Mouse (Mus musculus) E14TG2a.4 (cell line): Measurements from ENCODE around the gene Zfp595.
"Not testable (repeated sequence)": the region's sequence is repeated elsewhere in the genome, so short reads cannot be mapped to it uniquely, and the experiment has no call there.

ENCODE experiments used
- H3K27me3 ChIP-seq: 2 replicates; pipeline ENCODE4 v1.6.1; 2014; ENCODE audit warnings: low read length, control low read depth; ENCODE audit not compliant: insufficient read depth
- H3K36me3 ChIP-seq: 2 replicates; pipeline ENCODE4 v1.6.1; 2014; ENCODE audit warnings: low read length, control low read depth; ENCODE audit not compliant: insufficient read depth
- H3K4me1 ChIP-seq: replicated peaks from 2 replicates; pipeline ENCODE4 v1.6.1; 2014; ENCODE audit warnings: low read depth, low read length, control low read depth
- H3K4me3 ChIP-seq: replicated peaks from 2 replicates; pipeline ENCODE4 v1.5.1; 2014; ENCODE audit warnings: mild to moderate bottlenecking, low read length
- H3K9me3 ChIP-seq: 2 replicates; pipeline ENCODE4 v1.6.1; 2014; ENCODE audit warnings: low read length, control low read depth
- CTCF ChIP-seq: conservative IDR thresholded peaks from 2 replicates; pipeline ENCODE4 v1.5.1; 2014; ENCODE audit warnings: low read length
- NANOG ChIP-seq: IDR thresholded peaks from 2 replicates; pipeline ENCODE4 v1.6.1; 2014; ENCODE audit warnings: borderline replicate concordance, low read length, mixed read lengths
- POU5F1 ChIP-seq: IDR thresholded peaks from 2 replicates; pipeline ENCODE4 v1.6.1; 2014; ENCODE audit warnings: low read length, borderline replicate concordance

The Zfp595 gene

DNA sequence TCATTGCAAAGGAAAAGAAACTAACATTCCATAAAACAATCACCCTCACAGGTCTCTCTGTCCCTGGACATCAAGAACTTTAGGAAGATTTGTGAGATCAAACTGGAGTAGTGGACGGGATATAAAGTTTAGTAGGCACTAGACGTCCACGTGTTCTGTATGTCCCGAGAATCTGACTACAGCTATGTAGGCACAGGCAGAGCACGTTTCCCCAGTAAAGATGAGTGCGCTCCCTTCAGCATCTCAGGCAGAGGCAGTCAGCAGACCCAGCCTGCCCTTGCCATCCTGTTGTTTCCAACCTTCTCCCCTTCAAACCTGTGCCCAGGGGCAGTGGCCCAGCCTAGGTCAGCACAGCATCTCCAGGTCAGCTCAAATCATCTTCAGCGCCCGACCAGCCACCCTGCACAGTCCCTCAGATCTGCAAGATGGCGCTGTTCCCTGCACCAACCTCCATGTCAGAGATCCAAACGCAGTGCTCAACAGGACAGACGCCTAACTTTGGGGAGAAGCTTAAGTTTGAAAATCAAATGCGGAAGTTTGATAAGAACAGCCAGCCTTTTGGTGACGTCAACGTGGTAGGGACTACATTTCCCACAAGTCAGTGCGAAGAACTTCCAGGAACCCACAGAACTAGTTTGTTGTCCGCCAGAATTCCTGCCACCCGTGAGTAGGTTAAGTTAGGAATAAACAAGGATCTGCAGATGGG lies at the start of gene Zfp595:
Gene Zfp595, minus strand, starts transcription at position 552 of the 706 bp plus-strand sequence.
- TF ChIP-seq NANOG = no peak
- peak; percentile 47 for TF ChIP-seq CTCF
- TF ChIP-seq POU5F1 = no peak
- Histone ChIP-seq H3K4me3 (peak within 1 kb of the TSS; percentile 71), H3K9me3 (no peaks in the 10 kb centered on the region), H3K27me3 (peaks cover 5% of the 10 kb centered on the region; the same call in 1 of the 2 replicates), H3K4me1 (peaks cover 12% of the 10 kb centered on the region), H3K36me3 (no peaks in the 10 kb centered on the region)

DNA sequence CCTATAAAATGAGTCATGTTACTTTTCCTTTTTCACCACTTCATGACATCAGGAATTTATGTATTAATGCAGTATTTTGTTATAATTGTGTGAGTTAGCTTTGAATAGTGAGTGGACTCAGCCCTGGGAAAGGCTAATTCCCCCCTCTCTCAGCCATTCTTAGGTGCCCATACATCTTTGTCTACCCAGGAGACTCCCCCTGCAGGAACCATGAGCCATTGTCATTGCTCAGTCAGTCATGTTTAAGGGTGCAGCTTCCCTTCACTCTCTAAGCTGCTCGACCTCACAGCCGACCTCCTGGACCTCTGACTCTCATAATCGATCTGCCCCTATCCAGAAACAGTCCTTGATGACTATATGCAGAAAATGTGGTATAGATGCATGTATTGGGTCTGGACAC lies 43.9 kb upstream of the Zfp595 start:
- not testable (repeated sequence) for H3K4me3 ChIP-seq, H3K4me1 ChIP-seq, H3K9me3 ChIP-seq, H3K36me3 ChIP-seq, H3K27me3 ChIP-seq

DNA sequence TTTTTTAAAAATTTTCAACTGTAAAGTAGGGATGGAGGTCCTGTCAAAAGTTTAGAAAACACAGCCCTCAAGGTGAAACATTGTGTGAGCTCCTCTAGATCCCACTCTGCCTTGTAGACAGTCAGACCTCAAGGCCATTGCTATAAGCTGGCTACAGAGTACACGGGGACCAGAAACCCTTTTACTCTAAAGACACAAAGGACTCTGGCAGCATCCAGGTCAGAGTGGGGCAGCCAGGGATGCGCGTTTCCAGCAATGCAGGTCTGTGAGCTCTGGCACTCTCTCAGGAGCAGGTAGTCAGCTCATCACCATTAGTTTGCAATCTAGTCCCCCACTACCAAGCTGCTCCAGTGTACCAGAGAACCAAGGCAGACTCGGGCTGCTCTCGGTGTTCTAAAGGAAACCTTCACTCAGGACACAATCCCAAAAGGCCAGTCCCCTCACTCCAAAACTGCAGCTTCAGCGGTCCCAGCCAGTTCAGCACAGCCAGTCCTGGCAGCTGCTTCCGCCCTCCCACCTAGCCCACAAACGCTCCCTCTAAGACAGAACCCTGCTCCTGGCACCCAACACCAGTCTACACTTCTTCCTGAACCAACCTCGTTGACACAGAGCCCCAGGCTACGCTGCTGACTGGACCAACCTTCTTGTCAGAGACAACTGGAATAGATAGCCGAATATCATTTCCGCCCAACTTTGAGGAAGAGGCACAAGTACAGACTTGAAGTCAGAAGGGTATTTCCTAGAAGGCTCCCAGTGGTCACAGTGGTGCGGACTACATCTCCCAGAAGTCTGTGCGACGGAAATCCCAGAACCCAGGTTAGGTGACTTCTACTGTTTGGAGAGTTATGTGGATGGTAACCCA lies 42.9 kb upstream of the Zfp595 start, which contains the start of the genes Gm28041 and Zfp456:
Gene Gm28041, minus strand, starts transcription at position 684 of the 862 bp plus-strand sequence.
Gene Zfp456, minus strand, starts transcription at position 761 of the 862 bp plus-strand sequence.
- not testable (repeated sequence) for H3K27me3 ChIP-seq, H3K36me3 ChIP-seq, H3K4me1 ChIP-seq, H3K9me3 ChIP-seq
- peak within 1 kb of the TSS; percentile 68 for H3K4me3 ChIP-seq

DNA sequence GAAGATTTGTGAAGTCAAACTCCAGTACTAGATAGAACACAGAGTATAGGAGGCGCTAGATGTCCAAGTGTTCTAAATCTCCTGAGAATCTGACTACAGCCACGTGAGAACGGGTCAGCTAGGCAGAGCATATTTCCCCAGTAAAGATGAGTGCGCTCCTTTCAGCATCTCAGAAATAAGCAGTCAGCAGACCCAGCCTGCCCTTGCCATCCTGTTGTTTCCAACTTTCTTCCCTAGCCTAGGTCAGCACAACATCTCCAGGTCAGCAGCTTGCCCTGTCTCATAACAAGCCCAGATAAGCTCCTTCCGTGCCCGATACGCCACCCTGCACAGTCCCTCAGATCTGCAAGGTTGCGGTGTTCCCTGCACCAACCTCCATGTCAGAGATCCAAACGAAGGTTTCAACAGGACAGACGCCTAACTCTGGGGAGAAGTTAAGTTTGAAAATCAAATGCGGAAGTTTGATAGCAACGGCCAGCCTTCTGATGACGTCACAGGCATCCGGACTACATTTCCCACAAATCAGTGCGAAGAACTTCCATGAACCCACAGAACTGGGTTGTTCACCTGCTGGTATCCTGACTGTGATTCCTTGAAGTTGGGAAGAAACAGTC lies 27.9 kb upstream of the Zfp595 start, which contains the start of the genes Gm28044 and Zfp953:
Gene Gm28044, minus strand, starts transcription at position 406 of the 614 bp plus-strand sequence.
Gene Zfp953, minus strand, starts transcription at position 475 of the 614 bp plus-strand sequence.
- Histone ChIP-seq H3K27me3 (no peaks in the 10 kb centered on the region), H3K4me3 (peak within 1 kb of the TSS; percentile 90), H3K36me3 (no peaks in the 10 kb centered on the region), H3K9me3 (no peaks in the 10 kb centered on the region), H3K4me1 (peaks cover 7% of the 10 kb centered on the region)
- TF ChIP-seq CTCF = no peak; the same call in 1 of the 2 replicates
- no peak for TF ChIP-seq POU5F1
- TF ChIP-seq NANOG = no peak

- Histone ChIP-seq H3K9me3 (no peaks in the 10 kb centered on the region), H3K27me3 (no peaks in the 10 kb centered on the region), H3K36me3 (no peaks in the 10 kb centered on the region), H3K4me1 (no peaks in the 10 kb centered on the region; the same call in 1 of the 2 replicates), H3K4me3 (no peak overlapping the region)
- TF ChIP-seq CTCF (no peak), NANOG (no peak), POU5F1 (no peak)
Measured at GRCm38 (mm10) chr13:67351854-67352253, 19.5 kb upstream of the Zfp595 start.

GRCm38 (mm10) chr13:67343422-67343821 lies 11.1 kb upstream of the Zfp595 start:
- peaks cover 11% of the 10 kb centered on the region for H3K9me3 ChIP-seq
- no peaks in the 10 kb centered on the region for H3K4me1 ChIP-seq
- H3K4me3 ChIP-seq = no peak overlapping the region
- H3K27me3 ChIP-seq = no peaks in the 10 kb centered on the region
- no peak for TF ChIP-seq POU5F1
- no peak for TF ChIP-seq NANOG
- no peak for TF ChIP-seq CTCF
- H3K36me3 ChIP-seq = peaks cover 34% of the 10 kb centered on the region

- Histone ChIP-seq H3K4me3 (peak overlapping the region; percentile 71), H3K27me3 (peaks cover 5% of the 10 kb centered on the region; the same call in 1 of the 2 replicates), H3K36me3 (no peaks in the 10 kb centered on the region), H3K9me3 (no peaks in the 10 kb centered on the region), H3K4me1 (peaks cover 12% of the 10 kb centered on the region)
- TF ChIP-seq NANOG (no peak), POU5F1 (no peak), CTCF (no peak)
Measured at GRCm38 (mm10) chr13:67332877-67333276, 507 bp upstream of the Zfp595 start.

DNA sequence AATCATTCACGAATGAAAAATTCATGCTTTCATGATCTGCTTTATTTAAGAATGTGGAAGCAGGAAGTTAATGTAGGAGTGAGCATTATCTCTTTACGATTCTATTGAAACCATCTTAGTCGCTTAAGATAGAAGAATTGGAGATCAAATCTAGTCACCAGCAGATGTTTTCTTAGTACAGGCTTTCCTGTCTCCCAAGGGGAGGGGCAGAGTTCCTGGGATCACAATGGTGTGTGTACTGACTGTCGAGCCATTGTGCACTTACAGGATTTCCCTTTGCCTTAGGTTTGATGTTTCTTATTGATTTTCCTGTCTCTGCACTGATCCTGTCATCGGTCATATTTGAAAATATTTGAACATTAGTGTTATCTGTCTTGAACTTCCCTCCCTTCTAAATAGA lies 25.7 kb downstream of the Zfp595 start:
- peaks cover 14% of the 10 kb centered on the region for H3K4me1 ChIP-seq
- no peaks in the 10 kb centered on the region for H3K27me3 ChIP-seq
- no peaks in the 10 kb centered on the region for H3K9me3 ChIP-seq
- peak overlapping the region; percentile 91 for H3K4me3 ChIP-seq
- TF ChIP-seq NANOG (no peak), POU5F1 (no peak), CTCF (no peak)
- H3K36me3 ChIP-seq = no peaks in the 10 kb centered on the region
